ENCODE assay signal across 15 mouse cellular contexts in the genomic region with DNA sequence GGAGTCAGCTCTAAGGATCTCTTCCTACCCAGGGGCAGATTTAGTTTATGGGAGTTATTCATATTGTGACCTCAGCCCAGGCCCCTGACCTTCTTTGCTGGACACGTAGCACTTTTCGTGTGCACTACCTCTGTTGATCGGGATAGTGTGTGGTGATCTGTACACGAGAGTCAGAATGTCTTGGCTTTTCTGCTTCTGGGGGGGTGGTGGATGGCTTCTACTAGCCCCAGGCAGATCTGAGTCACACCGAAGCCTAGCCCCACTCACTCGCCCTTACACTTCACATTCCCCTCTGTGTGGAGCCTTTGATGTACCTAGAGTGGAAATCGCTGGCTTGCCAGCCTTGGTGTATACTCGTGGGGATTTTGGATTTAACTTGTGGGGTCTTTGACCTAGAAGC.
"Had no signal": no experiment of that assay in that cellular context is flagged by ENCODE, and none has a peak within 500 bp of the region (broad histone marks: within the 10 kb centered on the region; RNA-seq: fewer than 3 reads in every experiment).

No protein-coding gene starts in this region.

- H3K4me2 ChIP-seq: limb, embryonic 12.5 days; lung, embryonic 15.5 days; midbrain, embryonic 15.5 days; neural tube, embryonic 12.5 days; stomach, embryonic 15.5 days had no signal

- H3K9ac ChIP-seq: limb, embryonic 12.5 days; liver, embryonic 13.5 days; lung, embryonic 15.5 days; midbrain, embryonic 15.5 days; stomach, embryonic 15.5 days had no signal

- DNase-seq: kidney, postnatal 36 days; layer of hippocampus, adult 9-11 months; liver; liver, embryonic 13.5 days; liver, postnatal 0 days; lung, postnatal 14 days; thymus, postnatal 36 days had no signal

- H3K9me3 ChIP-seq: limb, embryonic 12.5 days; liver, embryonic 13.5 days; lung, embryonic 15.5 days; megakaryocyte, embryonic 14.5 days; midbrain, embryonic 15.5 days; neural tube, embryonic 12.5 days; stomach, embryonic 15.5 days had no signal

- H3K4me3 ChIP-seq: limb, embryonic 12.5 days; liver, embryonic 13.5 days; lung, embryonic 15.5 days; megakaryocyte, embryonic 14.5 days; midbrain, embryonic 15.5 days; neural tube, embryonic 12.5 days; stomach, embryonic 15.5 days had no signal

- ATAC-seq: midbrain, embryonic 15.5 days had no signal

- H3K27ac ChIP-seq: kidney, postnatal 0 days; limb, embryonic 12.5 days; liver, embryonic 13.5 days; lung, embryonic 15.5 days; macrophage; midbrain, embryonic 15.5 days; neural tube, embryonic 12.5 days; stomach, embryonic 15.5 days had no signal

- H3K27me3 ChIP-seq: limb, embryonic 12.5 days; liver, embryonic 13.5 days; lung, embryonic 15.5 days; midbrain, embryonic 15.5 days; neural tube, embryonic 12.5 days; stomach, embryonic 15.5 days had no signal

- H3K36me3 ChIP-seq: lung, embryonic 15.5 days; stomach, embryonic 15.5 days had no signal
